Mouse (Mus musculus) right cerebral cortex, postnatal 14 days (tissue): ENCODE data around the gene Gpx7.
"Not testable (repeated sequence)": the region's sequence is repeated elsewhere in the genome, so short reads cannot be mapped to it uniquely, and the experiment has no call there.

Experiments
- DNase-seq: peaks from one replicate; pipeline ENCODE4 v3.0.0; 2022

Gpx7 gene

DNA sequence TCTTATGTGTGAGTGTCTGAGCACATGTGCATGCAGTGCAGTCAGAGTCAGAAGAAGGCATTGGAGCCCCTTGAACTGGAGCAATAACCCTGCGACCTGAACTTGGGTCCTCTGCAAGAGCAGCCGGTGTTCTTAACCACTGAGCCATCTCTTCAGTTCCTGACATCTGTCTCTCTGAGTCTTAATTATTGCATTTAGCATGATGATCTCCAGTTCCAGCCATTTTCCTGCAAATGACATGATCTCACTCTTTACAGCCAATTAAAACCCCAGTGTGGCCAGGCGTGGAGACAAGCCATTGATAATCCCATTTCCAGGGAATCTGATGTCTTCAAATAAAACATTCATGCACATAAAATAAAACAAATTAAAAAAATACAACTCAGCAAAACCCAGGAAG is 18.0 kb downstream of the Gpx7 start:
- no peak for DNase-seq

- DNase-seq, result peak; percentile 53
Measured at GRCm38 (mm10) chr4:108387681-108388253, 19.0 kb downstream of the Gpx7 start.

DNA sequence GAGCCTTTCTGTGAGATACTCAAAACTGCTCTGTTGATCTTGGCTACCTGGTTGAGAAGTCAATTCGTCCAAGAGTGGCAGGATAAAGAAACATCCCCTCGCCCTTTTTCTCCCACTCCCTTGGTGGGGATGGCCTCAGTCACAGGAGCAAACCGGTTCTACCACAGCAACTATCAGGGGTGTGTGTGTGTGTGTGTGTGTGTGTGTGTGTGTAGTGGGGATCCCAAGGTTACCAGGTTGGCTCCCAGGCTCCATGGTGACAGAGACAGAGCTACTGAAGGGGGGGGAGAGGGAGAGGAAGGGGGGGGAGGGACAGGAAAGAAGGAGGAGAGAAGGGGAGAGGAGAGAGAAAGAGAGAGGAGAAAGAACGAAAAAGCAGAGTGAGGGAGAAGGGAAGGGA is 19.7 kb downstream of the Gpx7 start:
- DNase-seq, result no peak

- no peak for DNase-seq
Measured at GRCm38 (mm10) chr4:108386087-108386486, 20.7 kb downstream of the Gpx7 start.

GRCm38 (mm10) chr4:108383183-108383714 is 23.5 kb downstream of the Gpx7 start, which contains the start of gene Shisal2a:
Gene Shisal2a, minus strand, starts transcription at chr4:108383349.
- DNase-seq, result no peak

DNA sequence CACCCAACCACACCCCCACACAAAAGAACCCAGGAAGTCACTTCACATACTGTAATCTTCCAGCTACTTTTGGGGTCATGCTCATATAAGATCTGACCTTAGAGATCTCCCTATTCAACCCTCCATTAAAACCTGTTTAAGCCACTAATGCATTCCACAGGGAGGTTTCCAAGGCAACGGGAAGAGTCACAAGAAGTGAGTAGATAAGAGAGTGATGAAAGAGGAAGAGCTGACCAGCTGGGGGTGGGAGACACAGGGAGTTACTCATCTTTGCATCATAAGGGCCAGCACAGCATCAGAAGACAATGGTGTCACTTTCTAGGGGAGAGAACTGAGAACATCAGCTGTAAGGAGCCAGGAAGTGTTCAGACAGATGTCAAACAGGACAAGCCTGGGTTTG is 26.6 kb downstream of the Gpx7 start:
- no peak for DNase-seq

- no peak for DNase-seq
Measured at GRCm38 (mm10) chr4:108379476-108379875, 27.3 kb downstream of the Gpx7 start.

- no peak for DNase-seq
Measured at GRCm38 (mm10) chr4:108372166-108372565, 34.6 kb downstream of the Gpx7 start.

GRCm38 (mm10) chr4:108371421-108371820 is 35.3 kb downstream of the Gpx7 start:
- no peak for DNase-seq

DNA sequence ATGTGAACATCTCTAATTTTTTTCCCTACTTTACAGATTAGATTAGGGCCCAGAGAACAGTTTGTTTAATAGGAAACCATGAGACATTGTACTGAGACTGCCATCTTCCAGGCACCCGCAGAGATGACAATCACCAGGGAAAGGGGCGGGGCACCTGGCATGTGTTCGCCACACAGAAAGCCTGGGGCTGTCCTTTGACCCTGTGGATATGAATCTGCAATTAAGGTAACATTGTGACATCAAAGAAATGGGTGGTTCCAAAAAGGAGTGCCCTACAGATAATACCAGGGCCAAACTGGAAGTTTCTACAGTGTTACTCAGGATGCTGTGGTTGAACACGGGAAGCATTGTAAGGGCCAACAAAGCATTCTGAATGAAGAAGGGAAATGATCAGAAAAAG is 36.4 kb downstream of the Gpx7 start:
- no peak for DNase-seq

GRCm38 (mm10) chr4:108369254-108369653 is 37.5 kb downstream of the Gpx7 start:
- no peak for DNase-seq

DNA sequence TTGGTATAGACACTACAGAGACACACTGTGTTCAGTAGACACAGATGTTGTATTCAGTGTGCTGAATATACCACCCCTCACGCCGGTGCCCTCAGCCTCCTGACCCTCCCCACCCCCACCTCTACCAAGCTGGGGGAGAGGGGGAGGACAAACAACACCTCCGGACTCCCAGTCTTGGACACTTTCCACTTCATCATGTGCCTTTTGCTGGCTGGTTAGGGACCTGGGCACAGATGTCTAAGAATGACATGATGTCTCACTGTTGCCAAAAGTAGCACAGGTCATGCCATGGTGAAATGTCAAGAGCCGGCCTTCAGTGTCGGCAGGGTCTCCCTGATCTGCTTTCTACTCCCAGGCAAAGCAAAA is 42.7 kb downstream of the Gpx7 start:
- DNase-seq, result no peak

GRCm38 (mm10) chr4:108363355-108364110 is 43.2 kb downstream of the Gpx7 start:
- DNase-seq, result no peak

DNA sequence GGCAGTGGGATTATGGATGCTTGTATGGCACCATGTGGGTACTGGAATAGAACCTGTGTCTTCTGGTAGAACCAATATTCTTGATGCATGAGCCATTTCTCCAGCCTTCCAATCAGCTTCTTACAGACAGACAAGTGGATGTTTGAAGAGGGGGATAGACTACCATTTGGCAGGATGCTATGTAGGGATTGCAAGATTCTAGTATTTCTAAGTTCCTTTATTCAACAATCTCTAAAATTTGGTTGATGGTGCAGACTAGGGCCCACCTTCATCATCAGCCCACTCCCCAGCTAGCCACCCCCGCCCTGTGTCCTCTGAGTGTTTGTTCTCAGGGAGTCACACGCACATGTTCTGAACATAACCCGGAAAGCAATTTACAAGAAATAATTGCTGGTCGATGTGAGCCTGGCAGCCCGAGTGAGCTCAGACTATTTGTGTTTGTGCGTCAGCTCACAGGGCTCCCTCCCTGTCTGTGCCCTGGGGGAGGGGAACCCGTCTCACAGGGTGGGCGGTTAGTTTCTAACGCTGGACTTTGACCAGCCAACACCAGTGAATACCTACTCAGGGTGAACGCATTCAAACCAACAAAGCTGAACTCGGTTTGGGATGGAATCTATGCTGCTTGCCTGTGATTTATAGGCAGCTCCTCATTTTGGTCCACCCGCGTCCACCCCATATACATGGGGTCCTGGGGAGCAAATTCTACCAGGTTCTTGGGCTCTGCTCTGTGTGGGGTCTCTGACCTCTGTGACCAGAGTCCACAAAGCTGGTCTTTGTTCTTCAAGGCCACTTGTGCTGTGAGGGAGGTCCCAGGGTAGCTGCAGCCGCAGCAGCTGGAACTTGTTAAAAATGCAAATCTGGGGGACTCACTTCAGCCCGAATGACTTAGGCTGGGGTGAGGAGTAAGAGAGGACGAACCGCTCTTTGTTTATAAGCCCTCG is 44.2 kb downstream of the Gpx7 start:
- no peak for DNase-seq

GRCm38 (mm10) chr4:108360136-108361055 is 46.4 kb downstream of the Gpx7 start:
- peak; percentile 86 for DNase-seq

DNA sequence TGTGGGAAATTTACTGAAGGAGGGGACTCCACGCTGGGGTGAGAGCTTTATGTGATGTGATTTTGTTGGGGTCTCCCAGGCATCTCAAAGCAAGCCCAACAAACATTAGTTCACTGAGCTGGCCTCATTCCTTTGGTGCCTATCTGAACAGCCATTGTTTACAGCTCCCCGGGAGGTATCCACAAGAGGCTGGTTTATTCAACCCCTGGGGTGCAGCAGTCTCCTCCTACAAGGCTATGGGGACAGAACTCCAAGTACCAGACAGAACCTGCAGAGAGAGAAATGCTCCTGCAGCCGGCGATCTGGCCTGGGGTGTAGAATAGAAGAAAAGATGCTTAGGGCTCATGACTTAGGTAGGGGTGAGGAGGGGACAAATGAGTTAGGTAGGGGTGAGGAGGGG is 48.3 kb downstream of the Gpx7 start:
- no peak for DNase-seq

DNA sequence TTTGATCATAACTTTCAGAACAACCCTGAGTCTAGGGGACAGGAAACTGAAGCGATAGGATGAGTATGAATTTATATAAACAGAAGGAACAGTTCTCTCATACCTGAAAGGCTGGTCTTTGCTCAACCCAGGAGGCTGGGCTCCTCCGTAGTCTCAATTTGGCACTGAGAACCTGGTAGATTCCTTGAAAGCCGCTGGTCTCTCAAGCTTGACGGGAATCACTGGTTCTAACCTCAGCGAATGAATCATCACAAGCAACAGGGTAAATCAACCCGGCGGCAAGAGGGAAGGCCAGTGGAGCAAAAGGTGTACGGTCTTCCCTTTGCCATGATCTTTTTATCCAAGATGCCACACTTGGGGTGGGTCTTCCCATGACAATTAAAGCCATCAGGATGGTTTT is 49.3 kb downstream of the Gpx7 start:
- no peak for DNase-seq

DNA sequence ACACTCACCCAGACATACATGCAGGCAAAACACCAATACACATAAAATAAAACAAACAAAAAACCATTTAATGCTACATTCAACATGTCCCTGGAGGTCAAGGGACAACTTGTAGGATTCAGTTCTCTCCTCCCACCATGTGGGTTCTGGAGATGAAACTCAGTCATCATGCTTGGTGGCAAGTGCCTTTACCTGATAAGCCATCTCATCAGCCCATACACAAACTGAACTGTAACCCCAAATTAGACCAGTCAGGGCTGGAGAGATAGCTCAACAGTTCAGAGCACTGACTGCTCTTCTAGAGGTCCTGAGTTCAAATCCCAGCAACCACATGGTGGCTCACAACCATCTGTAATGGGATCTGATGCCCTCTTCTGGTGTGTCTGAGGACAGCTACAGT is 53.2 kb downstream of the Gpx7 start:
- not testable (repeated sequence) for DNase-seq

DNA sequence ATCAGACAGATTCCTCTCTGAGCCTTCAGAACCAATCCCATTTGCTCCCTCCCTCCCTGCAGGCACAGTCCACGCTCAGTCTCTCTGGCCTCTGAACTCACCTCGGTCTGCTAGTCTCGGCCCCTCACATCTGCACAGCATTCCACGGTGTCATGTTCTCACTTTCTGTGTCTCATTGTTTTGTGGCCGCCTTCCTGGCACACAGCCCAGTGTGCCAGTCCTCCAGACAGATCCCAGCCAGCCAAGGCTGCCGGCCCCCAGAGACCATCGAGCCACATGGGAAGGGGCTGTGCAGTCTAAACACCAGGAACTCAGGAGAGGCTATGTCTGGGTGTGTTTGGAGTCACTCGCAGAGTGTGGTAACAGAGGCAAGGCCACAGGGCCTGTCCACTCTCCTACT is 55.9 kb downstream of the Gpx7 start:
- no peak for DNase-seq
